Mouse (Mus musculus) natural killer cell, adult 2 months (primary cell): Measurements from ENCODE around the gene Qrich2.
"Not testable (repeated sequence)": the region's sequence is repeated elsewhere in the genome, so short reads cannot be mapped to it uniquely, and the experiment has no call there.

Experiments
- DNase-seq, 2 experiments: peaks; one replicate each; pipeline ENCODE4 v3.0.0; 2022; ENCODE audit warnings: low spot score in 2 of 2

Qrich2 gene

DNA sequence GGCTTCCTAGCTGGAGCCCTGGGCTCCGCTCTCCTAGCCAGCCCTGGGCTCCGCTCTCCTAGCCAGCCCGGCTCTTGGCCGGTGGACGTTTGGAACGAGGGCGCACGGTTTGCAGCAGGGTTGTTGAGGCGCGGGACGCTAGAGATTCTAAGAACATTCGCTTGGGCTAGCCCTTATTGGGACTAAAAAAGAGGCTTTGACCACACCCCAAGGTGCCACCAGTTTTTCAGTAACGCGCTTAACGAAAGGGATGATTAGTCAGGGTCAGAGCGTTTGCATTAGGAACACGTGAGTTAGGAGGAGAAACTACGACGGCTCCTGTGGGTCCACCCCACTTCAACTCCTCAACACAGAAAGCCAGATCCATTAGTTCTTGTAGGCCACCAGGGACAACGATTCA, at the start of gene Qrich2:
Gene Qrich2 (minus strand): TSS at position 101 of the 400 bp plus-strand sequence.
- no peak for DNase-seq

DNA sequence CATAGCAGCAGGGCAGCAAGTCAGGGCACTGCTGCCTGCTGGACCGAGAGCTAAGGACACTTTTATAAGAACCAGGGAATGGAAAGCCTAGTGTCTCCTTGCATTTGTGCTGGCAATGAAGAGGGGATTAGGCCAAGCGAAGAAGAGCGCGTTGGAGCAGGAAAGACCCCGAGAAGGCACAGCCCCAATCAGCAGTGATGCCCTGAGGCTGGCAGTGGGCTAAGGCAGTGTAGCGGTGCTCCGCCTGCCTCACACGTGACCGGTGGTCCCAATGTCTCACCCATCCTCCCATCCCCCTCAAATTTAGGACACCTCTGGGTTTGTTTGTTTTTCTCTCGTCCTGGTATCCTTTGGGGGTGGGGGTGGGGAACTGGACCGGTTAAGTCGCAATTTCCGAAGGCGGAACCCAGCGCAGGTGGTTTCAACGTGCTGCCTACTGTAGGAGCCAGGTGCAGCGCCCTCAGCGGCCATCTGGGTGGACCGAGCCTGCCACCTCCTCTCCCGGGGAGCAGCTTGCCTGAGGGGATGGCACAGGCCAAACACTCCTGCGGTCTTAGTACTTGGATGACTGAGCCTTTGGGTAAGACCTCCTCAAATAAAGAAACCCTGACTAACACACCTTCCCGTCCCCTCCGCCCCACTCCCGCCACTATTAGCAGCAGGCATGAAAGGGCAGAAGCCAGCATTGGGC, 49.4 kb upstream of the Qrich2 start:
- no peak for DNase-seq

GRCm38 (mm10) chr11:116513531-116514038, 47.5 kb upstream of the Qrich2 start:
- no peak for DNase-seq

GRCm38 (mm10) chr11:116512987-116513386, 46.9 kb upstream of the Qrich2 start:
- DNase-seq: no peak

GRCm38 (mm10) chr11:116512154-116512553, 46.1 kb upstream of the Qrich2 start:
- DNase-seq: no peak

DNA sequence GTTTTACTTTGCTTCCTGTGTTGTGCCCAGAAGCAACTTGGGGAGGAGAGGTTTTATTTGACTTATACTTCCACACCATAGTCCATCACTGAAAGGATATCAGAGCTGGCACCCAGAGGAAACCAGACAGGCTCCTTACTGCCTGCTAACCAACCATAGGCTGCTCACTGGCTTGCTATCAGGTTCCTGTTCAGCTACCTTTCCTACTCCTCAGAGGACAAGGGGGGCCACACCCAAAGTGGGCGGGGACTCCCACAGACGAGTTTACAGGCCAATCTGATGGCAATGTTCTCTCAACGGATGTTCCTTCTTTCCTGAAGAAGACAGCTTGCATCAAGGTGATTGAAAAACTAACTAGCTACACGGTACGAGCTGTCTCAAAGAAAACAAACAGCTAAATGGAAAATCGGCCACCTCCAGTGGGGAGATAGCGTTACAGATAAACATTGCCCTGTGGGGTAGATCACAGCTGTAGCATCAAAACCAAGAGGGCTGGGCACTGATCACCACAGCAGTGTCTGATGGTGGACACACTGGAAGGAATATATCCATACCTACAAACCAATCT, 45.3 kb upstream of the Qrich2 start:
- DNase-seq: no peak

GRCm38 (mm10) chr11:116508689-116509088, 42.6 kb upstream of the Qrich2 start:
- DNase-seq: no peak

DNA sequence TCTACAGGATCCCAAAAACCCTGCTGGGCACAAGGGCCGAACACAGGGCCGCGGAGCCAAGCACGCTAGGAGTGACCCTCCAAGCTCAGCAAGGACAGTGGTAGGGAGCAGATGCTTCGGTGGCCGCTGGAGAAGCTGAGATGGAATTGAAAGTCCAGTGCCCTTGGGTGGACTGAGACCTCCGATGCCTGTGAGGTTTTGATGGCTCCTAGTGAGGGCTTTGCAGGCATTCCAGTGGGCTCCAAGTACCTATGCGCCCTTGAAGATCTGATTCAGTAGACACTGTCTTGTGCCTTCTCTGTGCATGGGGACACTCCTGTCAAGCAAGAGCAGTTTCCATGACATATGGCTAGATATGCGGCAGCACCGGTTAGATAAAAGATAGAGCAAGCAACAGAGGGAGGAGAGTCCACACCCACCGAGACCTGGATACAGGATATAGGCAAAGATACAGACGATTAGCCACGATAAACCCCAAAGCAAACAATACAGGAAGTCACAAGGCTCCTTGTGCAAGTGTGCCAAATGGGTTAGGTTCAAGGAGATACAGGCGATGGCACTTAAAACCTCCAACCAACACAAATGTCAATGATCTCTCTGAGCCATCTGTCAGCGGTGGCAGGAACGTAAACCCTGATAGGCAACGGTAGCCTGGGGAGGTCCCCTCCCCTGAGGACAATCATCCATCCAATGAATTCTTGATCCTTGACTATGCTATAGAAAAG, 40.3 kb upstream of the Qrich2 start:
- DNase-seq: no peak

DNA sequence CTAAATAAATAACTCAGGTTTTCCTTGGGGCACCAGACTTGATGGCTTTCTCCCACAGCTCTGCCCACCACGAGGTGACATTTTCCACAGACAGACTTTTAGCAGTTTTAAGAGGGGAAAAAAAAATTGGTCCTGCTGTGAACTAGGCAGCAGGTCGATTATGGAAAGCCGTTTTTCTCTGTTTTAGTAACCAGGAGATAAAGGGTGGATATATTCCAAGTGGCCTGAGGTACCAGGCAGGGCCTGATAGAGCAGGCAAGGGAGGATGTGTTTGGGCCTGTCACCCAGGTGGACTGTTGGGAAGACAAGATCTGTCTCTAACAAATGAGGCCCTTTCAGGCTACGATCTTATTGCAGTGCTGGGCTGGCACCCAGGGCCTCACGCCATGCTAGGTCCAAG, 39.5 kb upstream of the Qrich2 start:
- DNase-seq: no peak

DNA sequence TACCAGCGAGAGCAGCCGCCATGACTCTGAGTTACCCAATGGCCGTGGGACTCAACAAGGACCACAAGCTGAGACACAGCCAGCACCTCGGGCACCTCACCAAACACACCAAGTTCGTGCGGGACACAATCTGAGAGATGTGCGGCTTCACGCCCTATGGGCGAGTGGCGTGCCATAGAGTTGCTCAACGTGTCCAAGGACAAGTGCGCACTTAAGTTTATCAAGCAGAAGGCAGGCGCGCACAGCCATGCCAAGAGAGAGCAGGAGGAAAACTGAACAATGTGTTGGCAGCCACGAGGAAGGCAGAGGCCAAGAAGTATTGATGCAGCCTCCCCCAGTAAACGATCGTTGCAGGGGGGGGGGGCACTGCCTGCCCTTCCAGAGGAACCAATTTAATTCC, 38.5 kb upstream of the Qrich2 start:
- no peak for DNase-seq

DNA sequence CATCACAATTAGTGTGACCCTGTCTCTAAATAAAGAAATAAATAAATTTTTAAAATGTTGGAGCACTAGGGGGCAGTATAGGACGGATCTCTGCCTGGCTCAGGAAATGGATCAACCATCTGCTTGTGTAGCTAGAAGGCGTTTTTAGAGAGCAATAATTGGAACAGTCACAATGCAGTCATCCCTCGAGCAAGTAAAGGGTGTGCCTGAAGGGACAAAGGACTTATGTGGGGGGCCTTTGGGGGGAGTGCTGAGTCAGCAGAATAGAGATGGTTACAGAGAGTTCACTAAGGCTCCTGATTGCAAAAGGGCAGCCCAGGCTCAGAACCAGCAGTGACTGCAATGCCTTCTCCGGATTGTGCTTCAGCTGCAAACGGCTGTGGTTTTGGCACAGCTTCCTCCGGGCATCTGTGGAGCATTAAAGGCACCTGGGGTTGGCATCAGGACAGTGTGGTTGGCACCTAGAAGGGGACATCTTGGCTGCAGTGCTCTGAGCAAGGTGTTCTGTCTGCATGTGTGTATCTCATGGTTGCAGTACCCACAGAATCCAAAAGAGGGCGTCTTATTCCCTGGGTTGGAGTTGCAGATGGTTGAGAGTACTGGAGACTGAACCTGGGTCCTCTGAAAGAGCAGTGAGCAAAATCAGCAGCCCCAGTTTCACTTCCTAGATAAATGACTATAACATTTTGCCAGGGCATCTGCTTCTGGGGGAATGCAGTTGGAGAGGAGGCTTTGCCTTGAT, 35.1 kb upstream of the Qrich2 start:
- peak in 1 of 2 experiments; percentile 27 for DNase-seq

- no peak for DNase-seq
Observed at GRCm38 (mm10) chr11:116499018-116499417, 33.0 kb upstream of the Qrich2 start.

DNA sequence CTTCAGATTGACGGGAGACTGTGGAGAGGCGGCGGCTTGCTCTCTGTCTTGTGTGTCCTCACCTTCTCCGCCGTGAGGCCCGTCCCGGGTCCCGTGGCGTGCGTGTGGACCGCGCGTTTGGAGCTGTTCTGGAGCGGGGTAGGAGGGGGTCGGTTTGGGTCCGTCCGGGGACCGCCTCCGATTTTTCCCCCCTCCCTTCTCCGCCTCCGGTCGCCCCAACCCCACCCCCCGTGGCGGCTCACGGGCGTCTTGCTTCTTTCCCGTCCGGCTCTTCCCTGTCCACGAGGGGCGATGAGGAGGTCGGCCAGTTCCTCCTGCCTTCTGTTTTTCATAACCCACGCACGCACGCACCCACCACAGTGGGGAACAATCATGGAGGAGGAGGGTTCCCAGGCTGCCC, 32.6 kb upstream of the Qrich2 start:
- no peak for DNase-seq

GRCm38 (mm10) chr11:116497313-116497712, 31.3 kb upstream of the Qrich2 start:
- DNase-seq: no peak

- DNase-seq: no peak
Observed at GRCm38 (mm10) chr11:116494474-116495174, 28.6 kb upstream of the Qrich2 start.

- DNase-seq: peak; percentile 56 to 60
Observed at GRCm38 (mm10) chr11:116493795-116494252, 27.8 kb upstream of the Qrich2 start, which contains the start of gene Prpsap1. Prpsap1 (minus strand) TSS chr11:116494202.

DNA sequence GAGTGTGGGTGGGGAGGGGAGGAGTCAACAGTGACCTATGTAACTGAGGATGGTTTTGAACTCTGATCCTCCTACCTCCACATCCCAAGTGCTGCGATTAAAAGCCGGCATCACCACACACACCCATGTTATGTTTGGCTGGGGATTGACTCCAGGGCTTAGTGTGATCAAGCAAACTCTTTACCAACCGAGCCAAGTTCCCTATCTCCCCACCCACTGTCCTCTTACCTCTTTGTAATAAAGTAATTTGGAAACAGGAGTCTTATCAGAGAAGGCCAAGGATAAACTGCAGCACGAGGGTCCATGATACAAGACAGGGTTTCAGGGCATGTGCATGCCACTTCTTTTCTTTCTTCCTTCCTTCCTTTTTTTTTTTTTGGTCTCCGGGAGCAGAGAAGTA, 27.1 kb upstream of the Qrich2 start:
- DNase-seq: no peak

- DNase-seq: not testable (repeated sequence)
Observed at GRCm38 (mm10) chr11:116492507-116492906, 26.5 kb upstream of the Qrich2 start.

DNA sequence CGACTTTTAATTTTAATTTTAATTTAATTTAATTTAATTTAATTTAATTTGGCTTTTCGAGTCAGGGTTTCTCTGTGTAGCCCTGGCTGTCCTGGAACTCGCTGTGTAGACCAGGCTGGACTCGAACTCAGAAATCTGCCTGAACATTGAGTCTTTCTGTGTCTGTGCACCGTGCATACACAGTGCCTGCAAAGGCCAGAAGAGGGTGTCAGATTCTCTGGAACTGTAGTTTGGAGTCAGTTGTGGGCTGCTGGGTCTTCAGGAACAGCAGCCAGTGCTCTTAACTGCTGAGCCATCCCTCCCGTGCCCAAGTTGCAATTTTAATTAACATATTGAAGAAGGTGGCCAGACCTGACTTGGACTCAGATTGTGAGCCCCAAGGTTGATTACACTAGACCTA, 25.3 kb upstream of the Qrich2 start:
- no peak for DNase-seq

DNA sequence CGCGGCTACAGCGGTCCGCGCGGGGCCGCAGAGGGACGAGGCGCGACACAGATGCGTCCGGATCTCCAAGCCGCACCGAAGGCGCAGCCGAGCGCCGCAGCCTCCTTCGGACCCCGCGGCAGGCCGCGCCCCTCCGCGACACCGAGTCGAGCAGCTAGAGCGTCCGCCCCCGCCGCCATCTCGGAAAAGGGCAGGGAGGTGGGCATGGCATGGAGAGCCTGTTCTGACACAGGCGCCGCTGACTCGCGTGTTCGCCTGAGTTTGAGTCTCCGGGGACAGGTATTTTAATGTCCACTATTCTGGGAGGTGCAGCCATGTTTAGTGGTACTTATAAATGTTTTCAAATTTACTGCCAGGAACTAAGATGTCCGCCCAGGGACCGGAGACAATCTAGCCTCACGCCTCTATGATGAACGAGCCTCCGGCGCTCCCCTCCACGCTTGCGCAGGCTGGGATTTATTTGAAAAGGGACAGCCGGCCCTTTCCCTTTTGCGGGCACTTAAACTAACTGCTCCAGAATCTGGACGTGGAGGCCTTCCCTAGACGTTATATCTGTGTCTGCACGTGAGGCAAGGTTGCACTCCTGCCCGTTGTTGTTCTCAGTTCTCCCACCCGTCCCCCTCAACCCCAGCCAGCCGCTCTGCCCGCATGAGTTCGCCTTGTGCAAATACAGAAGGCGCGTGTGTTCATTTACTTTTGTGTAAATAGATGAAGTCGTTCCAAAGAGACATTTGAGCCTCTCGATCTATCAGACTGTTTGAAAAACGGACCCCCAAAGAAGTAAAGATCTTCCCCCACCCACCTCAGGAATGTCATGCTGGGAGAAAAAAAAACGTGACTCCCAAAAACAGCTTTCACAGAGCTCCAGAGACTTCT, 24.4 kb upstream of the Qrich2 start:
- DNase-seq: peak; percentile 83 to 88
